Mouse (Mus musculus) kidney, embryonic 16.5 days (tissue): ENCODE results near the gene Ryk. TPM values are rescaled to one million over a fixed set of nuclear protein-coding genes. Genes with fewer than 3 reads are reported as not detected.

Experiments used
- ATAC-seq: fragments of 200-750 bp; cut with Nextera tagmentation; 2 replicates; pipeline ENCODE4 v1.8.0; 2017; ENCODE audit warnings: moderate TSS enrichment; ENCODE audit not compliant: low FRiP score, low TSS enrichment
- H3K27ac ChIP-seq: fragments of 300-500 bp; sonication (generic); 2 replicates; pipeline ENCODE4 v1.5.1; 2014; ENCODE audit warnings: low read length
- H3K27me3 ChIP-seq: fragments of 300-500 bp; sonication (generic); 2 replicates; pipeline ENCODE4 v1.6.1; 2014; ENCODE audit warnings: low read length, control low read depth, mixed read lengths; ENCODE audit not compliant: insufficient read depth
- H3K36me3 ChIP-seq: fragments of 300-500 bp; sonication (generic); 2 replicates; pipeline ENCODE4 v1.6.1; 2014; ENCODE audit warnings: low read length, control low read depth, mixed read lengths; ENCODE audit not compliant: insufficient read depth
- H3K4me1 ChIP-seq: fragments of 300-500 bp; sonication (generic); 2 replicates; pipeline ENCODE4 v1.6.1; 2014; ENCODE audit warnings: low read length, control low read depth, mixed read lengths; ENCODE audit not compliant: insufficient read depth
- H3K4me2 ChIP-seq: fragments of 300-500 bp; sonication (generic); replicated peaks from 2 replicates; pipeline ENCODE4 v1.6.1; 2014; ENCODE audit warnings: low read depth, low read length
- H3K4me3 ChIP-seq: fragments of 300-500 bp; sonication (generic); 2 replicates; pipeline ENCODE4 v1.5.1; 2014; ENCODE audit warnings: mild to moderate bottlenecking, low read length
- H3K9ac ChIP-seq: fragments of 300-500 bp; sonication (generic); replicated peaks from 2 replicates; pipeline ENCODE4 v1.6.1; 2014; ENCODE audit warnings: low read length
- H3K9me3 ChIP-seq: fragments of 300-500 bp; sonication (generic); 2 replicates; pipeline ENCODE4 v1.6.1; 2016; ENCODE audit warnings: low read length, control low read depth
- WGBS: fragments of 180-500 bp; shearing (Covaris S2); extraction: QIAGEN DNeasy Blood & Tissue Kit; methylation state at CpG from one replicate; pipeline ENCODE4 v1.1.7; 2014; 5-methylcytosine and 5-hydroxymethylcytosine counted together
- polyA plus RNA-seq: library from polyadenylated mRNA; unstranded; fragments of >200 nt; fragmentation: Nextera tagmentation; extraction: Ambion mirVana; gene quantifications from 2 replicates; pipeline ENCODE4 v1.2.1, GENCODE M21; 2015

The Ryk gene
- polyA plus RNA-seq, 1 experiment from 2014 or later: 17.0 TPM

DNA sequence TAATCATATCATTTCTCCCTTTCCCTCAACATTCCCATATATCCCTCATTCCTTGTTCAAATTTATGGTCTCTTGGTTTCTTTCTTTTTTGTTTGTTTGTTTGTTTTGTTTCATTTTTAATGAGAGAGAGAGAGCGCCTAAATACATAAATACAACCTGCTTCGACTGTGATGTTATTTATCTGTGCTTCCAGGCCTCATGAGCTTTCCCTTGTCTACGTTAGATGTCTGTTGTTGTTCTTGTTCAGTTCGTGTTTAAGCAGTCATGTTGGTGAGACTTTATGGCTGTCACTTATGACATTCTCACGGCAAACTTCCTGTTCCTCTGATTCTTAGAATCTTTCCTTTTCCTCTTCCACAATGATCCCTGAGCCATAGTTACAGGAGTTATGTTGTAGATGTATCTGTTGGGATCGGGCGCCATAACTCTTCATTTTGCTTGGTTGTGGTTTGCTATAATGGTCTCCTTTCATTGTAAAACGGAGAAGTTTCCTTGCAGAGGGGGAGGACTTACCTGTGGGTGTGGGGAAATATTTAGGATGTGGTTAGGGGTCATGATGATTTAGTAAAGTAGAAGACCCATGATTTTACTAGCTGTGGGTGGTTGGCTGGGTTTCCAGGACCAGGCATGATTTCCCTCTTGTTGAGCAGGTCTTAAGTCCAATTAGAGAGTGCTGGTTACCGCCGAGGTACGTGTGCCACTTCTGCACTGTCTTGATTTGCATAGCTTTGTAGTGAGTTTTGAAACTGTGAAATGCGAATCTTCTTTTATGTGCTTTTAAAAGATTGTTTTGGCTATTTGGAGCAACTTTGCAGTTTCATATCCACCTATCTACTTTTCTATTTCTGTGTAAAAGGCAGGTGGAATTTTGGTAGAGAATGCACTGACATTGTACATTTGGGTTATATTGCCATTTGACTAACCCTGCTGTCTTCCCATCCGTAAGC, 17.6 kb downstream of the Ryk start:
- 80% methylated on average over 13 of the region's 13 CpGs for WGBS
- no peak overlapping the region for H3K9ac ChIP-seq

DNA sequence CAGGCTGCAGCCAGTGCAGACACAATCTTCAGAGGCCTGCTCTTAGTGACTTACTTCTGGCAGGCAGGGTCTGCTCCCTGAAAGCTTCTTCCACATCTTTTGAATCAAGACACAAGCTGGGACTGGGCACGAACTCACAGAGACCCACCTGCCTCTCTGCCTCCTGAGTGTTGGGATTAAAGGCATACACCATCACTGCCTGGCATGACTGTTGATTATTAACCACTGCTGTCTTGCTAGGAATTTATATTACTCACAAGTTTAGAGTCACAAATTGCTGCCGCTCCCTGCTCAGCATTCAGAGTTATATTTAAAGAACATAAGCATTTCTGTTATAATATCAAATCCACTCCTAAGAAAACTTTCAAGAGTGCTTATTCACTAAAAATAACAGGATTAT, 23.1 kb downstream of the Ryk start:
- peaks cover 16% of the 10 kb centered on the region; the same call in 1 of the 2 replicates for H3K36me3 ChIP-seq
- ATAC-seq: no peak
- H3K27ac ChIP-seq: 0 out of 2 replicates have a peak overlapping the region, but pooled peaks have one; percentile 24
- no peak overlapping the region for H3K9ac ChIP-seq
- peaks cover 15% of the 10 kb centered on the region for H3K9me3 ChIP-seq
- no peak overlapping the region for H3K4me2 ChIP-seq
- H3K4me1 ChIP-seq: peaks cover 20% of the 10 kb centered on the region
- H3K27me3 ChIP-seq: no peaks in the 10 kb centered on the region
- WGBS: 65% methylated on average over 2 of the region's 2 CpGs
- H3K4me3 ChIP-seq: no peak overlapping the region

More for the DNA sequence above, 17.6 kb downstream of the Ryk start:
- ATAC-seq: no peak
- H3K27me3 ChIP-seq: no peaks in the 10 kb centered on the region
- H3K36me3 ChIP-seq: peaks cover 6% of the 10 kb centered on the region; the same call in 1 of the 2 replicates
- no peak overlapping the region for H3K4me3 ChIP-seq
- H3K27ac ChIP-seq: no peak overlapping the region
- no peak overlapping the region for H3K4me2 ChIP-seq
- peaks cover 17% of the 10 kb centered on the region for H3K4me1 ChIP-seq
- peaks cover 8% of the 10 kb centered on the region for H3K9me3 ChIP-seq

DNA sequence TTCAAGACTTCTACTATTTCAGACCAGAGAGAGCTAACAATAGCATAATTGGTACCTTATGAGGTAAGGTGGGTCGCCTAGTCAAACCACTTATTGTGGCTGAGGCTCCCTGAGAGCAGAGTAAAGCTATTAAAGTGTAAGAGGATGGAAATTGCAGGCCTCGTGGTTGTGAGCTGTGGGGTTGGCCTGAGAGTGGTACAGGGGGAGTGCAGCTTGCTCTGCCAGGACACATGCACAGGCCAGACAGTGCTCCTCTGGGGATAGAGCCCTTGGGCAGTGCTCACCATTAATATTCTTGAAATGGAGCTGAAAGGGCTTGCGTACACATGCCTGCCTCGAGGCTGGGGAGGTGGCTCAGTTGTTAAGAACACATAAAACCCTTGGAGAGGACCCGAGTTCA, 23.6 kb downstream of the Ryk start:
- Histone ChIP-seq H3K4me1 (peaks cover 21% of the 10 kb centered on the region), H3K27me3 (no peaks in the 10 kb centered on the region), H3K4me2 (no peak overlapping the region), H3K4me3 (no peak overlapping the region), H3K9me3 (peaks cover 15% of the 10 kb centered on the region), H3K27ac (peak overlapping the region; percentile 24; the same call in 1 of the 2 replicates), H3K36me3 (peaks cover 16% of the 10 kb centered on the region; the same call in 1 of the 2 replicates), H3K9ac (no peak overlapping the region)
- no peak for ATAC-seq
- WGBS: 85% methylated on average over 5 of the region's 5 CpGs

DNA sequence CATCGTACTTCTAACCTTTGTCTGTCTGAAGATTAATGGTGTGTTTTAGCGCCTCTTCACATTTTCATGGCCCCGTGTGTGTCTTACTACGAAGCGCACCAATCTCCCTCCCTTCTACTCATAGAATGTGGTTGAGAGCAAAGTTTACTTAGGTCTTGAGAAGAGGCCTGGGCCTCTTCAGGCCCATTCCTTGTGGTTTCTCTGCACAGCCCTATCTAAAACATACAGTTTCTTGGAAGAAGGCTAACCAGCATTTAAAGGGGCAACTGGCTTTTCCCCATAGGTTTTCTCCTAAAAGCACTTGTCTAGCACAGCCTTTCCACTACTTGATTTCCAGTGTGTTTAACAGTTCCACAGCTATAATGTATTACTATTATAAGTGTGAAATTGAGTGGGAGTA, 24.7 kb downstream of the Ryk start:
- H3K9me3 ChIP-seq: peaks cover 15% of the 10 kb centered on the region
- H3K4me2 ChIP-seq: no peak overlapping the region
- no peak overlapping the region for H3K27ac ChIP-seq
- WGBS: 78% methylated on average over 5 of the region's 5 CpGs
- H3K4me3 ChIP-seq: no peak overlapping the region
- H3K4me1 ChIP-seq: peaks cover 33% of the 10 kb centered on the region
- no peak overlapping the region for H3K9ac ChIP-seq
- no peaks in the 10 kb centered on the region for H3K27me3 ChIP-seq
- peaks cover 16% of the 10 kb centered on the region; the same call in 1 of the 2 replicates for H3K36me3 ChIP-seq
- no peak for ATAC-seq

DNA sequence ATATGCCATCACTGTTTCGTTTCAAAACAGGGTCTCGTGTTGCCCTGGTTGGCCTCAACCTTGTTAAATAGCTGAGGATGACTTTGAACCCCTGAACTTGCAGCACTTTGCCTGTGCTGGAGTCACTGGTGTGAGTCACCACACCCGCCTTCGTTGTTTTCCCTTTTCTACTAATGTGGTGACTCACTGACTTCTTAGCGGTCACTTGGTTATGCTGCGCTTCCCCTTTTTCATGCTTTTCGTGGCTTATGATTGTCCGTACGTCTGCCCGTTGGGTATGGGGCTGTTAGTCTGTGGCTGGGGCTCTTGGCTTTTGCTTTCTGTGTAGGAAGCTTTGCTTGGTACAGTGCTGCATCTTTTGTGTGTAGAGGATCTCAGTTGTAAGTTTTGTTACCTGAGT, 25.2 kb downstream of the Ryk start:
- WGBS: 93% methylated on average over 10 of the region's 10 CpGs
- Histone ChIP-seq H3K27ac (no peak overlapping the region), H3K27me3 (no peaks in the 10 kb centered on the region), H3K9ac (no peak overlapping the region), H3K4me3 (no peak overlapping the region), H3K4me1 (peaks cover 38% of the 10 kb centered on the region), H3K9me3 (peaks cover 13% of the 10 kb centered on the region), H3K36me3 (peaks cover 16% of the 10 kb centered on the region; the same call in 1 of the 2 replicates), H3K4me2 (no peak overlapping the region)
- no peak for ATAC-seq

DNA sequence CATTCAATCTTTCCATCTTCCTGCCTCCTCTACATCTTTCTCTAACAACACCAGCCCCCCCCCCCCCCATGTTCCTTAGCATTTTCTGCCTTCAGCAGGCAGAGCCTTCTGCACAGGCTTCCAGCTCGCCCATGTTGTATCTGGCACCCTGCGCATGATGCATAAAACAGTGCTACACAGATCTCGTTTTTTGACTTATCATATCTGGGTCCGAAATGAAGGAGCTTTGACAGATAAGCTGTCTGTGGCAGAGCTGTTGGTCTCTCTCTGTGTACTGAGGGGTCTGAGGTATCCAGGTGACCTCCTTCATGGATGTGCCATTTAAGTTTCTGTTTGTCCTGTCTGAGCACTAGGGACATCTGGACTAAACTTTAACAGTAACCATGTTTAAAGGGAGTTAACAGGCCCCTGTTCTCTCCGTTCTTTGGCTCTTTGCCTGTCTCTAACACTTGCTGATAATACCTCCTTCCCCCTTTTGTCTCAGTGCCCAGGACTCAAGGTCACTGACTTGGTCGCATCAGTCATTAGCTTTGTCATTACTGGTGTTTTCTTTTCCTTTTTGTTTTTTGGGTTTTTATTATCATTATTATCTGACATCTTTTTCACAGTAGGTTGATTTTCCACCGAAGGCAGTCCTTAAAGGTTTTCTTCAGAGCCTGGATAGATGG, 26.2 kb downstream of the Ryk start:
- 0 out of 2 replicates have a peak overlapping the region, but pooled peaks have one; percentile 2 for H3K27ac ChIP-seq
- WGBS: 64% methylated on average over 7 of the region's 7 CpGs
- H3K27me3 ChIP-seq: no peaks in the 10 kb centered on the region
- no peak for ATAC-seq
- H3K4me1 ChIP-seq: peaks cover 48% of the 10 kb centered on the region
- H3K36me3 ChIP-seq: peaks cover 16% of the 10 kb centered on the region; the same call in 1 of the 2 replicates
- peaks cover 13% of the 10 kb centered on the region for H3K9me3 ChIP-seq
- no peak overlapping the region for H3K4me2 ChIP-seq
- H3K4me3 ChIP-seq: no peak overlapping the region
- no peak overlapping the region for H3K9ac ChIP-seq

DNA sequence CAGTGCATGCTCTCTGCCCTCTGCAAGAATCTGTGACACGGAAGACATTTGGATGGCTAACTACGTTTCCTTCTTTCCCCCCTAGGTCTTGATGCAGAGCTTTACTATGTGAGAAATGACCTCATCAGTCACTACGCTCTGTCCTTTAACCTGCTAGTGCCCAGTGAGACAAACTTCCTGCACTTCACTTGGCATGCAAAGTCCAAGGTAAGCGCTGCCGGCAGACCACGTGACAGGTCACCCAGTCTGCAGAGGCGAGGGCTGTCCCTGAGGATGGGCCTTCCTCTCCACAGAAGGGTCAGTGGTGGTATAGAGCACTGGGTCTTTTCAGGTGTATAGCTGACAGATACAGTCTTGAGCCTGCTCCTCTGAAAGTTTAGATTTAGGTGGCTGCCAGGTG, 27.1 kb downstream of the Ryk start:
- WGBS: 59% methylated on average over 7 of the region's 7 CpGs
- Histone ChIP-seq H3K27me3 (no peaks in the 10 kb centered on the region), H3K9ac (no peak overlapping the region), H3K4me1 (peaks cover 56% of the 10 kb centered on the region), H3K9me3 (peaks cover 10% of the 10 kb centered on the region), H3K27ac (peak overlapping the region; percentile 2; the same call in 1 of the 2 replicates), H3K4me2 (no peak overlapping the region), H3K4me3 (no peak overlapping the region), H3K36me3 (peaks cover 13% of the 10 kb centered on the region; the same call in 1 of the 2 replicates)
- 0 out of 2 replicates have a peak, but pooled peaks have one; percentile 10 for ATAC-seq

DNA sequence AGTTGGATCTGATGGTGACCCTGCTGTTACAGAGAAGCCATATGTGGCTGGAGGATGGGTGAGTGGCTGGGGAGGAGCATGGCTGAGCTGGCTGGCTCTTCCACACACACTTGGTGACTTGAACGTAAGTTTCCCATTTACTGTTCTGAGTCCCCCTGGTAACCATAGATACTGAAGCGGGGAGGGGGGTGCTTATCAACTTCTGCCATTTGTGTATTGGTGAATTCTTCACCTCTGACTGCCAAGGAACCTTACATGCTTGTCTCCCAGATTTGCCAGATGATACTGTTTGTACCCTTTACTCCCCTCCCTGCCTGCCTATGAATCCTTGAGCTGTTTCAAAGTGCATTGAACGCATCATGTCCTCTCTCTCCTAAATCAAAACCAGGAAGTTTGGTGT, 27.5 kb downstream of the Ryk start:
- 56% methylated on average over 3 of the region's 3 CpGs for WGBS
- H3K4me3 ChIP-seq: no peak overlapping the region
- no peaks in the 10 kb centered on the region for H3K27me3 ChIP-seq
- peaks cover 10% of the 10 kb centered on the region; the same call in 1 of the 2 replicates for H3K36me3 ChIP-seq
- no peak overlapping the region for H3K9ac ChIP-seq
- H3K9me3 ChIP-seq: peaks cover 7% of the 10 kb centered on the region
- no peak overlapping the region for H3K27ac ChIP-seq
- ATAC-seq: no peak
- peaks cover 56% of the 10 kb centered on the region for H3K4me1 ChIP-seq
- H3K4me2 ChIP-seq: no peak overlapping the region

DNA sequence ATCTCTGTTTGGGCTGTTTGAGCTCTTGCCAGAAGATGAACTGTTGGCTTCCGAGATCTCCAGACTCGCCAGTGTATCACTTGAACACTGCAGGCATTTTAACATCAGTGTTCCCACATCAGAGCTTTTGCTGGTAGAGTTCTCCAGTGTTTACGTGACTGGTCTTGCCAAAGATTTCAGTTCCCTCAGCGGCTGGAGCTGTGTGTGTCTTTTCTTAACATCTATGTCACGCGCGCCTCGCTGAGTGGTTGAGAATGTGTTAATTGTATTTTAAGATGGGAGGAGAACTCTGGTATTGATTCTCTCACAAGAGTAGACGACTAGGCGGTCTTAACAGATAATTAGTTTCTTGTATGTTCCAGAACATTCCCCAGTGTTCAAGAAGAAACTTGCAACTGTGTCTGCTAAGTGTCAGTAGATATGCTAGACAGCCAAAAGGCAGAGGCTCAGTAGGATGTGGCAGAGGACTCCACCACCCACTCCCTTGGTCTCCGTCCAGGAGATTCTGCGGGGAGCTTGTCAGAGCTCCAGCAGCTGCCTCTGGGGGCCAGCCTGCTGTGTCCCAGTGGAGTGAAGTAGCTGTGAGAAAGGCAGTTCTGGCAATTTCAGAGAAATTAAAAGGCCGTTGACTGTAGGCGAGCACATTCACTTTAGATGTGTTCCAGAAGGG, 29.3 kb downstream of the Ryk start:
- Histone ChIP-seq H3K4me2 (no peak overlapping the region), H3K4me3 (no peak overlapping the region), H3K27ac (peak overlapping the region; percentile 45; the same call in 1 of the 2 replicates), H3K36me3 (peaks cover 10% of the 10 kb centered on the region), H3K9me3 (no peaks in the 10 kb centered on the region; the same call in 1 of the 2 replicates), H3K4me1 (peaks cover 56% of the 10 kb centered on the region), H3K9ac (0 out of 2 replicates have a peak overlapping the region, but pooled peaks have one; percentile 8), H3K27me3 (no peaks in the 10 kb centered on the region)
- WGBS: 56% methylated on average over 14 of the region's 14 CpGs
- no peak for ATAC-seq
